Mouse (Mus musculus) lung, postnatal 0 days (tissue): ENCODE measurements around the gene Pxk.

ENCODE experiments used
- CTCF ChIP-seq: IDR thresholded peaks from 2 replicates; pipeline ENCODE4 v1.5.1; 2016; ENCODE audit warnings: antibody characterized with exemption, mild to moderate bottlenecking
- EP300 ChIP-seq: IDR thresholded peaks from 2 replicates; pipeline ENCODE4 v1.6.1; 2016; ENCODE audit warnings: antibody characterized with exemption, mild to moderate bottlenecking, control low read depth

- TF ChIP-seq CTCF = no peak
- no peak for TF ChIP-seq EP300
These were observed at the start of gene Pxk for GRCm38 (mm10) chr14:8097978-8098686.
